Mouse (Mus musculus): ENCODE data around the gene Vmn2r91. TPM values are rescaled to one million over a fixed set of nuclear protein-coding genes. Genes with fewer than 3 reads are reported as not detected.
"Not testable (repeated sequence)": the region's sequence is repeated elsewhere in the genome, so short reads cannot be mapped to it uniquely, and the experiment has no call there.

The Vmn2r91 gene
- polyA plus RNA-seq (2021): not detected

DNA sequence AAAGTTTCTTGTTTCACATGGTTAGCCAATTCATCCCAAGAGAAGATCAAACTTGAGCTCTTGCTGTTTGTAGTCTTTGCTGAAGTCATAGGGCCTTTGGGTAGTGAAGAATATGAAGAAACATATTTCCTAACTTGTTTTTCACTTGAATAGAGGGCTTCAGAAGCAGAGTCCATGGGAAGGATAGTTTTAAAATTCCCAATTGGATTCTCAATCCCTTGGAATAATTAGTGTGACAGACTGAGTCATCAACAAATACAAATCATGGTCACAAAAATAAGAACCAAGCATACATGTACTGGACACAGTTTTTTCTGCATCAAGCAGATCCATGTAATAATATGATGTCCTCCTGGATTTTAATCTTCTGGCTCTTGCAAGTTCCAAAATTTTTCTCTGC is at the start of gene Vmn2r91:
Gene Vmn2r91 (plus strand): TSS at position 301 of the 400 bp plus-strand sequence.
- CTCF ChIA-PET: not testable (repeated sequence)

DNA sequence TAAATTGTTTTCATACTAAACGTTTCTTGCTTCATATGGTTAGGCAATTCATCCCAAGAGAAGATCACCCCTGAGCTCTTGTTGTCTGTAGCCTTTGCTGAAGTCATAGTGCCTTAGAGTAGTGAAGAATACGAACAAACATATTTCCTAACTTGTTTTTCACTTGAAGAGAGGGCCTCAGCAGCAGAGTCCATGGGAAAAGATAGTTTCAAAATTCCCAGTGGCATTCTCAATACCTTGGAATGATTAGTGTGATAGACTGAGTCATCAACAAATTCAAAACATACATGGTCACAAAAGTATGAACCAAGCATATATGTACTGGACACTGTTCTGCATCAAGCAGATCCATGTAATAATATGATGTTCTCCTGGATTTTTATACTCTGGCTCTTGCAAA is 35.7 kb upstream of the Vmn2r91 start, which contains the start of gene Vmn2r124:
Gene Vmn2r124 (plus strand): TSS at position 301 of the 400 bp plus-strand sequence.
- DNase-seq (ENCODE audit: low read depth, low spot score): no peak
- in situ Hi-C loops (cut with MboI; ENCODE audit: low pct_unique_long_range_greater_than_20kb): no loop called here
- ATAC-seq: no peak
- no peaks in the 10 kb centered on the region for H3K27me3 ChIP-seq
- ChIA-PET POLR2A (no interaction called here), CTCF (no interaction called here)
- no peak for TF ChIP-seq CTCF (IDR thresholded peaks at IDR 0.05)

More for the DNA sequence above, at the start of gene Vmn2r91:
- DNase-seq (ENCODE audit: low read depth, low spot score); POLR2A ChIA-PET; in situ Hi-C loops (cut with MboI; ENCODE audit: low pct_unique_long_range_greater_than_20kb); H3K27me3 ChIP-seq; ATAC-seq: not testable (repeated sequence)

- in situ Hi-C loops (cut with MboI; ENCODE audit: low pct_unique_long_range_greater_than_20kb); POLR2A ChIA-PET; ATAC-seq; CTCF ChIA-PET; DNase-seq (ENCODE audit: low read depth, low spot score); H3K27me3 ChIP-seq: not testable (repeated sequence)
Measured at GRCm38 (mm10) chr17:18095626-18096025, 10.8 kb downstream of the Vmn2r91 start.

- in situ Hi-C loops (cut with MboI; ENCODE audit: low pct_unique_long_range_greater_than_20kb); H3K27me3 ChIP-seq; DNase-seq (ENCODE audit: low read depth, low spot score); POLR2A ChIA-PET; CTCF ChIA-PET; ATAC-seq: not testable (repeated sequence)
Measured at GRCm38 (mm10) chr17:18102265-18102664, 17.4 kb downstream of the Vmn2r91 start.

- DNase-seq (ENCODE audit: low read depth, low spot score); CTCF ChIA-PET; ATAC-seq; H3K27me3 ChIP-seq; POLR2A ChIA-PET; in situ Hi-C loops (cut with MboI; ENCODE audit: low pct_unique_long_range_greater_than_20kb): not testable (repeated sequence)
Measured at GRCm38 (mm10) chr17:18151587-18151986, 66.8 kb downstream of the Vmn2r91 start, which contains the start of gene Vmn2r92. TSS of gene Vmn2r92 (plus strand) at chr17:18151887.

GRCm38 (mm10) chr17:18161194-18161593 is 76.4 kb downstream of the Vmn2r91 start:
- CTCF ChIA-PET; H3K27me3 ChIP-seq; DNase-seq (ENCODE audit: low read depth, low spot score); POLR2A ChIA-PET; in situ Hi-C loops (cut with MboI; ENCODE audit: low pct_unique_long_range_greater_than_20kb); ATAC-seq: not testable (repeated sequence)

Other genes with a start within 250 kb of the Vmn2r91 start
- 0.27 TPM for gene Has1, start 229.8 kb upstream of the Vmn2r91 start, polyA plus RNA-seq (2021)
- 0.22 TPM for gene Fpr1, start 201.1 kb upstream of the Vmn2r91 start, polyA plus RNA-seq (2021)
- gene Fpr2, start 197.2 kb upstream of the Vmn2r91 start, polyA plus RNA-seq (2021): 0.45 TPM
- not detected for gene Fpr3, start 197.2 kb upstream of the Vmn2r91 start, polyA plus RNA-seq (2021)
- not detected for gene Fpr-rs4, start 63.3 kb upstream of the Vmn2r91 start, polyA plus RNA-seq (2021)
- not detected for gene Vmn2r124, start 35.6 kb upstream of the Vmn2r91 start, polyA plus RNA-seq (2021)
- 0.01 TPM for gene Vmn2r92, start 66.9 kb downstream of the Vmn2r91 start, polyA plus RNA-seq (2021)
- gene Vmn2r94, start 192.7 kb downstream of the Vmn2r91 start, polyA plus RNA-seq (2021): not detected
- not detected for gene Vmn2r93, start 213.1 kb downstream of the Vmn2r91 start, polyA plus RNA-seq (2021)

Data from Patski (cell line).